Mouse (Mus musculus) regulatory T cell (primary cell): ENCODE measurements around the gene Tmem9.

Experiments used
- in situ Hi-C: fragments of 300-600 bp; cut with MboI, MseI; formaldehyde crosslinking; loops from one replicate; pipeline ENCODE4 v1.15.1; 2025; ENCODE audit warnings: high pct_unique_total_duplicates

Gene Tmem9

GRCm38 (mm10) chr1:136007211-136008158 lies at the start of gene Tmem9:
Gene Tmem9 (plus strand): TSS chr1:136008150.
- in situ Hi-C loops: no loop called here

- in situ Hi-C loops: no loop called here
Measured at GRCm38 (mm10) chr1:135958483-135958882, 49.5 kb upstream of the Tmem9 start.

- in situ Hi-C loops: no loop called here
Measured at GRCm38 (mm10) chr1:135963177-135963576, 44.8 kb upstream of the Tmem9 start.

GRCm38 (mm10) chr1:135964561-135964960 lies 43.4 kb upstream of the Tmem9 start:
- in situ Hi-C loops: no loop called here

GRCm38 (mm10) chr1:135967739-135968138 lies 40.2 kb upstream of the Tmem9 start:
- in situ Hi-C loops: no loop called here

- in situ Hi-C loops: no loop called here
Measured at GRCm38 (mm10) chr1:135970486-135970885, 37.5 kb upstream of the Tmem9 start.

GRCm38 (mm10) chr1:135972576-135972975 lies 35.4 kb upstream of the Tmem9 start:
- in situ Hi-C loops: no loop called here

- in situ Hi-C loops: loop anchor here (10.0 kb wide), 1 partner anchor 649 kb away; no protein-coding TSS in a partner anchor
Measured at GRCm38 (mm10) chr1:135984105-135984504, 23.8 kb upstream of the Tmem9 start.

GRCm38 (mm10) chr1:135989876-135990275 lies 18.1 kb upstream of the Tmem9 start:
- in situ Hi-C loops: loop anchor here (10.0 kb wide), 1 partner anchor 655 kb away; no protein-coding TSS in a partner anchor

GRCm38 (mm10) chr1:135993470-135993869 lies 14.5 kb upstream of the Tmem9 start:
- in situ Hi-C loops: no loop called here

- in situ Hi-C loops: no loop called here
Measured at GRCm38 (mm10) chr1:135997537-135997936, 10.4 kb upstream of the Tmem9 start.

- in situ Hi-C loops: no loop called here
Measured at GRCm38 (mm10) chr1:135999720-136000287, 8.1 kb upstream of the Tmem9 start.

GRCm38 (mm10) chr1:136001438-136001837 lies 6.5 kb upstream of the Tmem9 start:
- in situ Hi-C loops: no loop called here

- in situ Hi-C loops: no loop called here
Measured at GRCm38 (mm10) chr1:136006292-136006748, 1.6 kb upstream of the Tmem9 start, which contains the start of gene Igfn1. Gene Igfn1 (minus strand): TSS chr1:136006342.

- in situ Hi-C loops: no loop called here
Measured at GRCm38 (mm10) chr1:136008159-136008533, 196 bp downstream of the Tmem9 start.

- in situ Hi-C loops: no loop called here
Measured at GRCm38 (mm10) chr1:136010247-136010646, 2.3 kb downstream of the Tmem9 start.

GRCm38 (mm10) chr1:136013513-136013912 lies 5.6 kb downstream of the Tmem9 start:
- in situ Hi-C loops: no loop called here

GRCm38 (mm10) chr1:136014796-136015502 lies 7.0 kb downstream of the Tmem9 start:
- in situ Hi-C loops: no loop called here

- in situ Hi-C loops: no loop called here
Measured at GRCm38 (mm10) chr1:136017307-136017706, 9.4 kb downstream of the Tmem9 start.

GRCm38 (mm10) chr1:136017907-136018313 lies 10.0 kb downstream of the Tmem9 start:
- in situ Hi-C loops: no loop called here

GRCm38 (mm10) chr1:136018390-136019189 lies 10.6 kb downstream of the Tmem9 start:
- in situ Hi-C loops: no loop called here
